Mouse (Mus musculus) MEL (cell line): Measurements from ENCODE around the gene Polk. TPM values are rescaled to one million over a fixed set of nuclear protein-coding genes. Genes with fewer than 3 reads are reported as not detected.

ENCODE experiments used
- DNase-seq: peaks from one replicate; pipeline ENCODE4 v3.0.0; 2011; ENCODE audit warnings: low read depth, low spot score
- H3K27ac ChIP-seq: 2 replicates; pipeline ENCODE4 v1.5.1; 2012; ENCODE audit warnings: low read depth, mild to moderate bottlenecking, control low read depth, low read length, moderate library complexity; ENCODE audit not compliant: control insufficient read depth
- H3K27me3 ChIP-seq, 2 experiments: fragments of 150-350 bp in 1 of 2; sonication (generic) in 1 of 2; 2 replicates each; pipeline ENCODE4 v1.6.1; 2012; ENCODE audit warnings: low read length in 2 of 2, mild to moderate bottlenecking in 2 of 2, improper control_type of control experiment in 1 of 2, moderate library complexity in 1 of 2; ENCODE audit not compliant: insufficient read depth in 2 of 2, control insufficient read depth in 1 of 2
- H3K36me3 ChIP-seq, 2 experiments: 2 replicates each; pipeline ENCODE4 v1.6.1; 2012 to 2014; ENCODE audit warnings: low read length in 2 of 2, improper control_type of control experiment in 1 of 2, inconsistent platforms in 1 of 2, mild to moderate bottlenecking in 1 of 2; ENCODE audit not compliant: insufficient read depth in 2 of 2, control insufficient read depth in 1 of 2
- H3K4me1 ChIP-seq, 2 experiments: fragments of 150-350 bp in 1 of 2; sonication (generic) in 1 of 2; 2 replicates each; pipeline ENCODE4 v1.6.1; 2012; ENCODE audit warnings: low read length in 2 of 2, improper control_type of control experiment in 1 of 2, mild to moderate bottlenecking in 1 of 2; ENCODE audit not compliant: insufficient read depth in 2 of 2, control insufficient read depth in 1 of 2
- H3K4me3 ChIP-seq, 2 experiments: fragments of 150-350 bp in 1 of 2; sonication (generic) in 1 of 2; 2 replicates each; pipeline ENCODE4 v1.5.1; 2012; ENCODE audit warnings: low read depth in 2 of 2, low read length in 2 of 2, mild to moderate bottlenecking in 2 of 2, moderate library complexity in 2 of 2, control low read depth in 1 of 2, improper control_type of control experiment in 1 of 2; ENCODE audit not compliant: control insufficient read depth in 1 of 2, insufficient read depth in 1 of 2
- H3K79me2 ChIP-seq: 2 replicates; pipeline ENCODE4 v1.6.1; 2012; ENCODE audit warnings: mild to moderate bottlenecking, low read length, moderate library complexity; ENCODE audit not compliant: control insufficient read depth, poor library complexity, insufficient read depth
- H3K9ac ChIP-seq: 2 replicates; pipeline ENCODE4 v1.6.1; 2012; ENCODE audit warnings: low read depth, mild to moderate bottlenecking, control low read depth, low read length, moderate library complexity; ENCODE audit not compliant: control insufficient read depth, poor library complexity, severe bottlenecking
- H3K9me3 ChIP-seq: fragments of 150-350 bp; sonication (generic); replicated peaks from 2 replicates; pipeline ENCODE4 v1.6.1; 2012; ENCODE audit warnings: mild to moderate bottlenecking, low read length, improper control_type of control experiment, moderate library complexity; ENCODE audit not compliant: insufficient read depth
- CTCF ChIP-seq, 3 experiments: IDR thresholded peaks in 2 of 3; conservative IDR thresholded peaks in 1 of 3; 2 replicates each; pipeline ENCODE4 v1.5.1; 2011 to 2012; ENCODE audit warnings: low read length in 3 of 3, low read depth in 2 of 3, mild to moderate bottlenecking in 2 of 3, improper control_type of control experiment in 1 of 3, inconsistent platforms in 1 of 3, mixed read lengths in 1 of 3, moderate library complexity in 1 of 3; ENCODE audit not compliant: control insufficient read depth in 1 of 3, insufficient read depth in 1 of 3, poor library complexity in 1 of 3, severe bottlenecking in 1 of 3
- E2F4 ChIP-seq: IDR thresholded peaks from 2 replicates; pipeline ENCODE4 v1.6.1; 2011; ENCODE audit warnings: low read depth, low read length, improper control_type of control experiment, borderline replicate concordance
- ELF1 ChIP-seq: IDR thresholded peaks from 2 replicates; pipeline ENCODE4 v1.6.1; 2014; ENCODE audit warnings: low read depth, mild to moderate bottlenecking, inconsistent platforms, low read length, improper control_type of control experiment, moderate library complexity
- EP300 ChIP-seq, 2 experiments: IDR thresholded peaks; 2 replicates each; pipeline ENCODE4 v1.6.1; 2011; ENCODE audit warnings: improper control_type of control experiment in 2 of 2, low read length in 2 of 2, low read depth in 1 of 2, mild to moderate bottlenecking in 1 of 2
- ETS1 ChIP-seq: IDR thresholded peaks from 2 replicates; pipeline ENCODE4 v1.6.1; 2012; ENCODE audit warnings: low read depth, mild to moderate bottlenecking, inconsistent platforms, low read length, improper control_type of control experiment, moderate library complexity
- HCFC1 ChIP-seq: IDR thresholded peaks from 2 replicates; pipeline ENCODE4 v1.6.1; 2012; ENCODE audit warnings: low read depth, mild to moderate bottlenecking, inconsistent platforms, low read length, improper control_type of control experiment, moderate library complexity
- KAT2A ChIP-seq: conservative IDR thresholded peaks from 2 replicates; pipeline ENCODE4 v1.6.1; 2012; ENCODE audit warnings: low read depth, low read length, improper control_type of control experiment, inconsistent platforms
- MAZ ChIP-seq: IDR thresholded peaks from 2 replicates; pipeline ENCODE4 v1.6.1; 2012; ENCODE audit warnings: low read depth, mild to moderate bottlenecking, inconsistent platforms, low read length, improper control_type of control experiment
- MXI1 ChIP-seq: IDR thresholded peaks from 2 replicates; pipeline ENCODE4 v1.6.1; 2011; ENCODE audit warnings: mild to moderate bottlenecking, low read depth, low read length, improper control_type of control experiment
- MYB ChIP-seq: IDR thresholded peaks from 2 replicates; pipeline ENCODE4 v1.6.1; 2011; ENCODE audit warnings: mild to moderate bottlenecking, low read depth, low read length, improper control_type of control experiment
- MYC ChIP-seq: IDR thresholded peaks from 2 replicates; pipeline ENCODE4 v1.6.1; 2011; ENCODE audit warnings: low read depth, mild to moderate bottlenecking, low read length, improper control_type of control experiment, moderate library complexity
- NELFE ChIP-seq: IDR thresholded peaks from 2 replicates; pipeline ENCODE4 v1.6.1; 2011; ENCODE audit warnings: low read depth, low read length, improper control_type of control experiment
- POLR2A ChIP-seq, 2 experiments: IDR thresholded peaks; 2 replicates each; pipeline ENCODE4 v1.6.1; 2011 to 2012; ENCODE audit warnings: low read length in 2 of 2, mild to moderate bottlenecking in 2 of 2, control low read depth in 1 of 2, improper control_type of control experiment in 1 of 2, low read depth in 1 of 2, moderate library complexity in 1 of 2; ENCODE audit not compliant: control insufficient read depth in 1 of 2, insufficient read depth in 1 of 2, poor library complexity in 1 of 2
- POLR2AphosphoS5 ChIP-seq: IDR thresholded peaks from 2 replicates; pipeline ENCODE4 v1.6.1; 2012; ENCODE audit warnings: low read depth, borderline replicate concordance, mild to moderate bottlenecking, inconsistent platforms, low read length, moderate library complexity, mixed read lengths
- RAD21 ChIP-seq: IDR thresholded peaks from 2 replicates; pipeline ENCODE4 v1.6.1; 2011; ENCODE audit warnings: mild to moderate bottlenecking, low read depth, low read length, improper control_type of control experiment
- RCOR1 ChIP-seq: IDR thresholded peaks from 2 replicates; pipeline ENCODE4 v1.6.1; 2012; ENCODE audit warnings: low read depth, mild to moderate bottlenecking, inconsistent platforms, low read length, improper control_type of control experiment
- SIN3A ChIP-seq: IDR thresholded peaks from 2 replicates; pipeline ENCODE4 v1.6.1; 2012; ENCODE audit warnings: low read length, improper control_type of control experiment, inconsistent platforms
- SMC3 ChIP-seq: IDR thresholded peaks from 2 replicates; pipeline ENCODE4 v1.6.1; 2011; ENCODE audit warnings: low read depth, low read length, improper control_type of control experiment
- TBP ChIP-seq: IDR thresholded peaks from 2 replicates; pipeline ENCODE4 v1.8.0; 2011; ENCODE audit warnings: low read depth, low read length, improper control_type of control experiment
- USF1 ChIP-seq: IDR thresholded peaks from 2 replicates; pipeline ENCODE4 v1.6.1; 2014; ENCODE audit warnings: low read depth, mild to moderate bottlenecking, inconsistent platforms, low read length, improper control_type of control experiment, moderate library complexity
- USF2 ChIP-seq, 2 experiments: IDR thresholded peaks; 2 replicates each; pipeline ENCODE4 v1.6.1; 2011 to 2012; ENCODE audit warnings: improper control_type of control experiment in 2 of 2, low read length in 2 of 2, borderline replicate concordance in 1 of 2, inconsistent platforms in 1 of 2, low read depth in 1 of 2, mild to moderate bottlenecking in 1 of 2; ENCODE audit not compliant: insufficient read depth in 1 of 2
- ZC3H11A ChIP-seq: IDR thresholded peaks from 2 replicates; pipeline ENCODE4 v1.6.1; 2012; ENCODE audit warnings: low read depth, mild to moderate bottlenecking, inconsistent platforms, low read length, improper control_type of control experiment
- ZKSCAN1 ChIP-seq: IDR thresholded peaks from 2 replicates; pipeline ENCODE4 v1.6.1; 2012; ENCODE audit warnings: low read depth, mild to moderate bottlenecking, inconsistent platforms, low read length, improper control_type of control experiment, moderate library complexity
- ZMIZ1 ChIP-seq: IDR thresholded peaks from 2 replicates; pipeline ENCODE4 v1.6.1; 2012; ENCODE audit warnings: low read depth, mild to moderate bottlenecking, inconsistent platforms, low read length, improper control_type of control experiment, moderate library complexity
- ZNF384 ChIP-seq: IDR thresholded peaks from 2 replicates; pipeline ENCODE4 v1.6.1; 2012; ENCODE audit warnings: low read depth, mild to moderate bottlenecking, inconsistent platforms, low read length, improper control_type of control experiment
- polyA plus RNA-seq, 2 experiments: library from polyadenylated mRNA; stranded (reverse) in 1 of 2; unstranded in 1 of 2; fragments of >175 nt in 1 of 2; fragments of >200 nt in 1 of 2; gene quantifications; 2 replicates each; pipeline versions ENCODE4 v1.2.1 to v1.2.4; 2012; ENCODE audit warnings: low replicate concordance in 2 of 2, low read depth in 1 of 2; ENCODE audit not compliant: insufficient read length in 2 of 2, insufficient read depth in 1 of 2, missing spikeins in 1 of 2
- total RNA-seq: library from RNA; depleted of rRNA; stranded (reverse); fragments of 300-350 nt; gene quantifications from 2 replicates; pipeline ENCODE4 v1.2.3, GENCODE M21; 2012

Gene Polk
- total and polyA plus RNA-seq, 3 experiments: 2.9 to 3.6 TPM; not detected in 1

GRCm38 (mm10) chr13:96496630-96497029 is 45.7 kb downstream of the Polk start:
- H3K4me1 ChIP-seq: no peaks in the 10 kb centered on the region
- H3K9ac ChIP-seq: no peak overlapping the region
- TF ChIP-seq ZMIZ1 (no peak), MAZ (no peak), USF1 (no peak), ZKSCAN1 (no peak), ZNF384 (no peak), ZC3H11A (no peak), MXI1 (no peak), KAT2A (no peak), EP300 (IDR thresholded peaks at IDR 0.05; ENCODE audit: low read depth in 1 of 2, low read length in 2 of 2) (no peak), TBP (no peak), MYC (no peak), ETS1 (no peak), USF2 (IDR thresholded peaks at IDR 0.05; ENCODE audit: borderline replicate concordance in 1 of 2, insufficient read depth in 1 of 2, low read depth in 1 of 2, low read length in 2 of 2) (no peak), CTCF (IDR thresholded peaks at IDR 0.05 in 2 of 3, conservative IDR thresholded peaks at IDR 0.05 in 1 of 3; ENCODE audit: control insufficient read depth in 1 of 3, insufficient read depth in 1 of 3, low read depth in 2 of 3, low read length in 3 of 3, poor library complexity in 1 of 3, severe bottlenecking in 1 of 3) (no peak), HCFC1 (no peak), RCOR1 (no peak), ELF1 (no peak)
- TF ChIP-seq, all 39 proteins: peak for 0
- H3K4me3 ChIP-seq: no peak overlapping the region
- no peaks in the 10 kb centered on the region for H3K27me3 ChIP-seq
- H3K27ac ChIP-seq: no peak overlapping the region
- no peaks in the 10 kb centered on the region for H3K36me3 ChIP-seq
- DNase-seq: no peak
- H3K9me3 ChIP-seq: no peaks in the 10 kb centered on the region
- no peaks in the 10 kb centered on the region for H3K79me2 ChIP-seq

GRCm38 (mm10) chr13:96490433-96490832 is 51.9 kb downstream of the Polk start, which contains the start of gene Gm17622:
Gene Gm17622 (plus strand): TSS chr13:96490733.
- Histone ChIP-seq H3K79me2 (no peaks in the 10 kb centered on the region), H3K9ac (no peak within 1 kb of the TSS), H3K27ac (no peak within 1 kb of the TSS), H3K36me3 (no peaks in the 10 kb centered on the region), H3K4me3 (no peak within 1 kb of the TSS), H3K4me1 (no peaks in the 10 kb centered on the region), H3K27me3 (no peaks in the 10 kb centered on the region), H3K9me3 (no peaks in the 10 kb centered on the region)
- no peak for DNase-seq
- TF ChIP-seq RAD21 (no peak), ETS1 (no peak), SMC3 (no peak), SIN3A (no peak), MYB (no peak), NELFE (no peak), EP300 (IDR thresholded peaks at IDR 0.05; ENCODE audit: low read depth in 1 of 2, low read length in 2 of 2) (no peak), E2F4 (no peak), POLR2A (IDR thresholded peaks at IDR 0.05; ENCODE audit: control insufficient read depth in 1 of 2, insufficient read depth in 1 of 2, low read depth in 1 of 2, low read length in 2 of 2, poor library complexity in 1 of 2) (no peak), KAT2A (no peak), POLR2AphosphoS5 (no peak), MAZ (no peak), RCOR1 (no peak)
